Mouse (Mus musculus): ENCODE results near the gene Carm1. TPM values are rescaled to one million over a fixed set of nuclear protein-coding genes. Genes with fewer than 3 reads are reported as not detected.
"Not testable (repeated sequence)": the region's sequence is repeated elsewhere in the genome, so short reads cannot be mapped to it uniquely, and the experiment has no call there.

Carm1 gene
- polyA plus RNA-seq, 1 experiment from 2014 or later, result 10.8 TPM

DNA sequence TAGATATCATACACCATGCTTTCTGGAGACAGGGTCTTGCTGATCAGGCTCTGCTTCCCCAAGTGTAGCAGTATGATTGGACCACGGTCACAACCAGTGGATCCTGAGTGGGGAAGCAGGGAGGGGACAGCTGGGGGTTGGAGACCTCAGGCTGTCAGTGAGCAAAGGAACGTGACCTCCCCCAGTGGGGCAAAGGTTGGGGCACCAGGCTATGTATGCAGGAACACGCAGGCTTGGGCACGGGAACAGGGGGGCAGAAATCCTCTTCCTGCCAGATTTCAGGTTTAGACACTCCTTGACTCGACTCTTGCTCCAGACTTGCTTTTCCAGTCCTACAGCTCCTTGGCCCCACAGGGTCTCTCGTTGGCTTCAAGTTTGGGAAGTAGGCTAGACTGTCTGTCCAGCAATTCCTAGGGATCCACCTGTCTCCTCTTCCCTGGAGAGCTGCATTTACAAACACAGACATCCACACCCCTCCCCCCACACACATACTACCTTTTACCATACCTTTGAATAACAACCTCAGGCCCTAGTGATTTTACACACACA lies 28.7 kb upstream of the Carm1 start:
- H3K27ac ChIP-seq (ENCODE audit: low read length), result no peak overlapping the region
- H3K27me3 ChIP-seq (replicated peaks; ENCODE audit: insufficient read depth, low read length), result no peaks in the 10 kb centered on the region
- ATAC-seq, result no peak
- DNase-seq (ENCODE audit: low spot score), result no peak
- H3K4me3 ChIP-seq (ENCODE audit: low read depth, low read length), result no peak overlapping the region
- no peaks in the 10 kb centered on the region for H3K4me1 ChIP-seq (ENCODE audit: insufficient read depth, low read depth, low read length)
- no peak overlapping the region for H3K9ac ChIP-seq (replicated peaks; ENCODE audit: low read depth)
- TF ChIP-seq CTCF (IDR thresholded peaks at IDR 0.05), result no peak
- no peak for TF ChIP-seq EP300 (IDR thresholded peaks at IDR 0.05)
- H3K9me3 ChIP-seq (ENCODE audit: low read length), result no peaks in the 10 kb centered on the region
- no peak overlapping the region for H3K4me2 ChIP-seq (replicated peaks; ENCODE audit: low read depth, low read length)
- H3K36me3 ChIP-seq (ENCODE audit: insufficient read depth, low read length), result no peaks in the 10 kb centered on the region
- WGBS, result 38% methylated on average over 6 of the region's 6 CpGs

DNA sequence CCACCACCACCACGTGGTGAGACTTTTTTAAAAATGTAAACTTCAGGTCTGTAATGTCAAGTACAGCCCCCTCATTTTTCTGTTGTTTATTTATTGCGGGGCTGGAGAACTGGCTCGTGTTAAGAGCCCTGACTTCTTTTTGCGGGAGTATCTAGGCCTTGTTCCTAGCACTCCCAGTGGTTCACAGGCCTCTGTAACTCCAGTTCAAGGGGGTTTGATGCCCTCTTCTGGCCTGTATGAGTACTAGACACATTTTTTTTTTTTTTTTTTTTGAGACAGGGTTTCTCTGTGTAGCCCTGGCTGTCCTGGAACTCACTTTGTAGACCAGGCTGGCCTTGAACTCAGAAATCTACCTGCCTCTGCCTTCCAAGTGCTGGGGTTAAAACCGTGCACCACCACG lies 28.0 kb upstream of the Carm1 start:
- H3K9me3 ChIP-seq (ENCODE audit: low read length); H3K36me3 ChIP-seq (ENCODE audit: insufficient read depth, low read length); H3K4me1 ChIP-seq (ENCODE audit: insufficient read depth, low read depth, low read length); H3K27me3 ChIP-seq (replicated peaks; ENCODE audit: insufficient read depth, low read length); DNase-seq (ENCODE audit: low spot score); H3K9ac ChIP-seq (replicated peaks; ENCODE audit: low read depth); H3K4me3 ChIP-seq (ENCODE audit: low read depth, low read length); H3K27ac ChIP-seq (ENCODE audit: low read length); ATAC-seq; H3K4me2 ChIP-seq (replicated peaks; ENCODE audit: low read depth, low read length): not testable (repeated sequence)
- WGBS, result 72% methylated on average over 6 of the region's 6 CpGs

DNA sequence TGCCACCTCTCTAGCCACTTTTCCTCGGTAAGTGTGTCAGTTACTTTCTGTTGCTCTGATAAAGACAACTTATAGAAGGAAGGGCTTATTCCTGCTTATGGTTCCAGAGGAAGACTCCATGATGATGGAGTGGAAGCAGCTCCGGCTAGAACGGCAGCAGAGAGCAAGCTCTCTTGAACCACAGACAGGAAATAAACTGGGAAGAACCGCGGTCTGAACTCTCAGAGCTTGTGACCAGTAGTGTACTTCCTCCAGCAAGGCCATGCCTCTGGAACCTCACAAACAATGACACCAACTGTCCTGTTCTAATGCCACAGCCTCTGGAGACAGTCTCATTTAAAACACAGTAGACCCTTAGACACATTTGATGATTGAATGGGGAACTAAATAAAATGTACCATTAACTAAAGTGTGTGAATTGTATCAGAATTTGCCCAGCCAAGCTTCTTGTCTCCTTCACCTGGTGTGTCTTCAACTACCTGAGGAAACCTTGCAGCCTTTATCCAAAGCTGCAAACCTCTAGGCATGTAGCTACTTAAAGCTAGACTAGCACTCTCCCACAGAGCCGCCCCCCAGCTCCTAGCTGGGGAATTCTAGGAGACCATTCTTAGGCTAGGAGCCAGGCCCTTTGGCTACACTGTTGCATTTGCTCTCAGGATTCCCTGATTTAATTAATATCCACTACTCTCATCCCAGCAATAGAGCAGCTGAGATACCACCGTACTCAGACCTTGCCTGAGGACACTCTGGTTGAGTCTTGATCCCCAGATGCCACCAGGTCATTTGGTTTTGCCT lies 21.4 kb upstream of the Carm1 start:
- H3K4me2 ChIP-seq (replicated peaks; ENCODE audit: low read depth, low read length), result no peak overlapping the region
- no peak overlapping the region for H3K4me3 ChIP-seq (ENCODE audit: low read depth, low read length)
- no peaks in the 10 kb centered on the region for H3K4me1 ChIP-seq (ENCODE audit: insufficient read depth, low read depth, low read length)
- H3K27me3 ChIP-seq (replicated peaks; ENCODE audit: insufficient read depth, low read length), result no peaks in the 10 kb centered on the region
- ATAC-seq (no peak), DNase-seq (ENCODE audit: low spot score) (no peak)
- 67% methylated on average over 7 of the region's 7 CpGs for WGBS
- no peaks in the 10 kb centered on the region for H3K9me3 ChIP-seq (ENCODE audit: low read length)
- no peak for TF ChIP-seq EP300 (IDR thresholded peaks at IDR 0.05)
- no peak for TF ChIP-seq CTCF (IDR thresholded peaks at IDR 0.05)
- no peak overlapping the region for H3K9ac ChIP-seq (replicated peaks; ENCODE audit: low read depth)
- no peaks in the 10 kb centered on the region for H3K36me3 ChIP-seq (ENCODE audit: insufficient read depth, low read length)
- no peak overlapping the region for H3K27ac ChIP-seq (ENCODE audit: low read length)

DNA sequence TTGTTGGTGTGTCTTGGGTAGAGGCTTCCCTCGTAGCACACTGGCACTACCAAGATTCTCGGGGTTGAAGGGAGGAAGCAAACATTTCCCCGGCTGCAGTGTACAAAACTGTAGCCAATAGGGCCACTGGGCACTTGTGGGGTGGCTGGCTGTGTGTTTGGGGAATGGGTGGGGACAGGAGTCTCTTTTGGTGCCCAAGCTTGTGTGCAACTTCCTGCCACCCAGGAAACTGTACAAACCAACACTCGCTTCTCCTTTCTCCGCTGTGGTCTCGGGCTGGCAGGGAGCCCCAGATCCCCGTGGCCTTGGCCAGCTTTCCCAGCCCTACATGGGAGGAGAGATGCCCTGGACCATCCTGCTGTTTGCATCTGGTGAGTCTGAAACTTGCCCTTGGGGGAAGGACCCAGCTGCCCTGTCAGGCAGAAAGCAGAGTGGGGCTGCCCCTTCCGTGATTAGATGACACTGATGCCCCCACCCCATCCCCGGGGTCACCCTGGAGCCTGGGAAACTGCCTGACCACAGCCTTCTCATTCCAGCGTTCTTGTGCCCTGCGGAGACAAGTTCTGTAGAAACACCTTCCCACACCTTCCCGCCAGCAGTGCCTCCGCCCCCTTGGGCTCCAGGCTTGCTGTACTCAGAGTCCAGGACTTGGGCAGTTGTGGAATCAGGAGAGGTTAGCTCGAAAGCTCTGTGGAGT lies 20.6 kb upstream of the Carm1 start, which contains the start of gene AB124611:
TSS of gene AB124611 (plus strand) at position 240 of the 697 bp plus-strand sequence.
- DNase-seq (ENCODE audit: low spot score), result peak; percentile 39
- Histone ChIP-seq H3K27me3 (replicated peaks; ENCODE audit: insufficient read depth, low read length) (no peaks in the 10 kb centered on the region), H3K9ac (replicated peaks; ENCODE audit: low read depth) (no peak within 1 kb of the TSS), H3K4me1 (ENCODE audit: insufficient read depth, low read depth, low read length) (no peaks in the 10 kb centered on the region), H3K4me3 (ENCODE audit: low read depth, low read length) (no peak within 1 kb of the TSS), H3K36me3 (ENCODE audit: insufficient read depth, low read length) (no peaks in the 10 kb centered on the region), H3K9me3 (ENCODE audit: low read length) (no peaks in the 10 kb centered on the region), H3K4me2 (replicated peaks; ENCODE audit: low read depth, low read length) (0 out of 2 replicates have a peak within 1 kb of the TSS, but pooled peaks have one; percentile 1), H3K27ac (ENCODE audit: low read length) (no peak within 1 kb of the TSS)
- peak; percentile 28 for ATAC-seq
- WGBS, result 40% methylated on average over 14 of the region's 14 CpGs
- TF ChIP-seq EP300 (IDR thresholded peaks at IDR 0.05) (no peak), CTCF (IDR thresholded peaks at IDR 0.05) (no peak)

DNA sequence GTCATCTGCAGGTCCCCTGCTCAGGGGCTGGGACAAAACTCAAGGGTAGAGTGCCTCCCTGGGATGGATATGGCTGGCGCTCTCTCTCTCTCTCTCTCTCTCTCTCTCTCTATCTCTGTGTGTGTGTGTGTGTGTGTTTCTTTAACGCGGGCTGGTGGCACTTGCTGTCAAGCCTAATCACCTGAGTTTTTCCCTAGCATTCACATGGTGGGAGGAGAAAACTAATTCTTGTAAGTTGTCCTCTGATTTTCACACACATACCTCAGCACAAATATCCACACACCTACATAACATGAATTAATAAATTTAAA lies 20.1 kb upstream of the Carm1 start:
- WGBS, result 61% methylated on average over 3 of the region's 3 CpGs
- Histone ChIP-seq H3K27me3 (replicated peaks; ENCODE audit: insufficient read depth, low read length) (no peaks in the 10 kb centered on the region), H3K4me1 (ENCODE audit: insufficient read depth, low read depth, low read length) (no peaks in the 10 kb centered on the region), H3K4me3 (ENCODE audit: low read depth, low read length) (no peak overlapping the region), H3K27ac (ENCODE audit: low read length) (no peak overlapping the region), H3K36me3 (ENCODE audit: insufficient read depth, low read length) (no peaks in the 10 kb centered on the region), H3K9ac (replicated peaks; ENCODE audit: low read depth) (no peak overlapping the region), H3K4me2 (replicated peaks; ENCODE audit: low read depth, low read length) (0 out of 2 replicates have a peak overlapping the region, but pooled peaks have one; percentile 1), H3K9me3 (ENCODE audit: low read length) (no peaks in the 10 kb centered on the region)
- DNase-seq (ENCODE audit: low spot score) (no peak), ATAC-seq (no peak)
- no peak for TF ChIP-seq EP300 (IDR thresholded peaks at IDR 0.05)
- TF ChIP-seq CTCF (IDR thresholded peaks at IDR 0.05), result no peak

DNA sequence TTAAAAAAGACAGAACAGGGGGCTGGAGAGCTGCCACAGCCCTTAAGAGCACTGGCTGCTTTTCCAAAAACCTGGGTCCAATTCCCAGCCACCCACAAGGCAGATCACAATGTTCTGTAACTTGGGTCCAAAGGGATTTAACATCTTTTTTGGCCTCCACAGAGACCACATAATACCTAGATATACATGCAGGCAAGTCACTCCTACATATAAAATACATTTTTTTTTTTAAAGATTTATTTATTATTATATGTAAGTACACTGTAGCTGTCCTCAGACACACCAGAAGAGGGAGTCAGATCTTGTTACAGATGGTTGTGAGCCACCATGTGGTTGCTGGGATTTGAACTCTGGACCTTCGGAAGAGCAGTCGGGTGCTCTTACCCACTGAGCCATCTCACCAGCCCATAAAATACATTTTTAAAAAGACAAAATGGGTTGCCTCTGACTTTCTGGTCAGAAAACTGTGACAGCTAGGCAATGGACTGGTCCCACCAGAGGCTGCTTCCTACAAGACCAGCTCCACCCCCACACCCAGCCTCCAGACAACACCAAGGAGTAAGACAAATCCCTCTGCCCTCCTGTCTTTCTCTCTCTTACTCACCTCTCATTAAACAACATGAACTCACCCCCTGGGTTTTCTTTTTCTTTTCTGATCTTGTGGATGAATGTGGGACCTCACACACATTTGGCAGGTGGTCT lies 19.4 kb upstream of the Carm1 start:
- H3K27ac ChIP-seq (ENCODE audit: low read length), result no peak overlapping the region
- ATAC-seq (no peak), DNase-seq (ENCODE audit: low spot score) (no peak)
- no peak for TF ChIP-seq EP300 (IDR thresholded peaks at IDR 0.05)
- no peak for TF ChIP-seq CTCF (IDR thresholded peaks at IDR 0.05)
- 90% methylated on average over 2 of the region's 2 CpGs for WGBS
- H3K36me3 ChIP-seq (ENCODE audit: insufficient read depth, low read length), result no peaks in the 10 kb centered on the region
- H3K9me3 ChIP-seq (ENCODE audit: low read length), result no peaks in the 10 kb centered on the region
- no peaks in the 10 kb centered on the region for H3K27me3 ChIP-seq (replicated peaks; ENCODE audit: insufficient read depth, low read length)
- H3K4me1 ChIP-seq (ENCODE audit: insufficient read depth, low read depth, low read length), result no peaks in the 10 kb centered on the region
- H3K4me3 ChIP-seq (ENCODE audit: low read depth, low read length), result no peak overlapping the region
- no peak overlapping the region for H3K9ac ChIP-seq (replicated peaks; ENCODE audit: low read depth)
- no peak overlapping the region for H3K4me2 ChIP-seq (replicated peaks; ENCODE audit: low read depth, low read length)
